Mouse (Mus musculus): ENCODE measurements around the gene Adam25. TPM values are rescaled to one million over a fixed set of nuclear protein-coding genes. Genes with fewer than 3 reads are reported as not detected.
"Not testable (repeated sequence)": the region's sequence is repeated elsewhere in the genome, so short reads cannot be mapped to it uniquely, and the experiment has no call there.

The Adam25 gene
- polyA plus RNA-seq (2016; fragmentation: Nextera tagmentation; extraction: Ambion mirVana): not detected in 2 replicates

DNA sequence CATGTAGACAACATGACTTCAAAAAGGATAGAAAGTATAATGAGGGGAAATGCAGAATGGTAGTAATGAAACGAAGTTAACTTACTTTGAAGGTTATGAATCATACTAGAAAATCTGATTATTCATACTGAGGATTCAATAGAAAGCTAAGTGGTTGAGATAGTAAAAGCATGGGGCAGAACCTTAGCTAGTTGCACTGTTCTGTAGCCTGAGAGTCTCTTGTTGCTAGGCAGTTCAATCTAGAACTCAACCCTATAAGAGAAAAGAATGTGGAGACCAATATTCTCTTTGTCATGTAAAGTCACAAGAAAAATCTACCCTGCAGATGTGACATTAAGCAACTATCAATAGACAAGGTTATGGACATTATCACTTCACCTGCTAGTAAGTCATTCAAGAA, at the start of gene Adam25:
Adam25 (plus strand) TSS at position 301 of the 400 bp plus-strand sequence.
- 55% methylated on average over 1 of the region's 1 CpGs for WGBS
- not testable (repeated sequence) for DNase-seq (ENCODE audit: low spot score); H3K4me3 ChIP-seq; H3K27me3 ChIP-seq (ENCODE audit: low read depth, poor library complexity, severe bottlenecking); H3K9me3 ChIP-seq (replicated peaks); H3K4me1 ChIP-seq; H3K36me3 ChIP-seq; H3K27ac ChIP-seq

- not testable (repeated sequence) for H3K27me3 ChIP-seq (ENCODE audit: low read depth, poor library complexity, severe bottlenecking); H3K9me3 ChIP-seq (replicated peaks); H3K27ac ChIP-seq; H3K36me3 ChIP-seq; H3K4me1 ChIP-seq; H3K4me3 ChIP-seq; DNase-seq (ENCODE audit: low spot score)
- 89% methylated on average over 4 of the region's 4 CpGs for WGBS
Measured at GRCm38 (mm10) chr8:40715406-40715805, 36.6 kb upstream of the Adam25 start.

DNA sequence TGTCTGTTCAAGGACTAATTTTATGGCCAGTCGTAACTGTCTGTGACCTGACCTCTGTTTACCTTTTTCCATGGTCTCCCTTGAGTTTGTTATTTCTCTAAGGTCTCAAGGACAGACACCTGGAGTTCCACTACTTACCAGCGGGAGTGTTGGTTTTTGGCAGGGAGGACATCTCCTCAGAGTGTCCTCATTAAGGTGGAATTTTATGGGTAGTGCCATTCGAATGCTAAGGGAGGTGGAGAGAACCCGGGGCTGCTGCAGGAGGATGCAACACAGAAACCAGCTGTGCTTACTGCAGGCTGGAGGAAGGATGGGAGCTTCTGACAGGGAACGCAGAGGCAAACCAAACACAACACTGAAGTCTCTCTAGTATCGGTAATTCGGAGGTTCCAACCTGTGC, 36.0 kb upstream of the Adam25 start:
- WGBS: 89% methylated on average over 7 of the region's 7 CpGs

GRCm38 (mm10) chr8:40783320-40783719, 31.3 kb downstream of the Adam25 start:
- Histone ChIP-seq H3K36me3 (no peaks in the 10 kb centered on the region), H3K27me3 (ENCODE audit: low read depth, poor library complexity, severe bottlenecking) (no peaks in the 10 kb centered on the region), H3K4me1 (peaks cover 15% of the 10 kb centered on the region), H3K4me3 (no peak overlapping the region), H3K9me3 (replicated peaks) (no peaks in the 10 kb centered on the region), H3K27ac (no peak overlapping the region)
- DNase-seq (ENCODE audit: low spot score): no peak

More for the DNA sequence above, 36.0 kb upstream of the Adam25 start:
- Histone ChIP-seq H3K9me3 (replicated peaks) (0 out of 2 replicates have a peak, but pooled peaks cover 3% of the 10 kb centered on the region), H3K27ac (no peak overlapping the region), H3K4me3 (no peak overlapping the region), H3K36me3 (no peaks in the 10 kb centered on the region), H3K4me1 (no peaks in the 10 kb centered on the region), H3K27me3 (ENCODE audit: low read depth, poor library complexity, severe bottlenecking) (no peaks in the 10 kb centered on the region)
- DNase-seq (ENCODE audit: low spot score): no peak

DNA sequence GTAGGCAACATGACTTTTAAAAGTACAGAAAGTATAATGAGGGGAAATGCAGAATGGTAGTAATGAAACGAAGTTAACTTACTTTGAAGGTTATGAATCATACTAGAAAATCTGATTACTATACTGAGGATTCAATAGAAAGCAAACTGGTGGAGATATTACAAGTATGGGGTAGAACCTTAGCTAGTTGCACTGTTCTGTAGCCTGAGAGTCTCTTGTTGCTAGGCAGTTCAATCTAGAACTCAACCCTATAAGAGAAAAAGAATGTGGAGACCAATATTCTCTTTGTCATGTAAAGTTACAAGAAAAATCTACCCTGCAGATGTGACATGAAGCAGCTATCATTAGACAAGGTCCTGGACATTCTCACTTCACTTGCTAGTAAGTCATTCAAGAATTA, 41.0 kb downstream of the Adam25 start, which contains the start of gene Adam20:
Adam20 (plus strand) TSS at position 301 of the 400 bp plus-strand sequence.
- WGBS: 74% methylated on average over 1 of the region's 1 CpGs
- not testable (repeated sequence) for H3K27ac ChIP-seq

DNA sequence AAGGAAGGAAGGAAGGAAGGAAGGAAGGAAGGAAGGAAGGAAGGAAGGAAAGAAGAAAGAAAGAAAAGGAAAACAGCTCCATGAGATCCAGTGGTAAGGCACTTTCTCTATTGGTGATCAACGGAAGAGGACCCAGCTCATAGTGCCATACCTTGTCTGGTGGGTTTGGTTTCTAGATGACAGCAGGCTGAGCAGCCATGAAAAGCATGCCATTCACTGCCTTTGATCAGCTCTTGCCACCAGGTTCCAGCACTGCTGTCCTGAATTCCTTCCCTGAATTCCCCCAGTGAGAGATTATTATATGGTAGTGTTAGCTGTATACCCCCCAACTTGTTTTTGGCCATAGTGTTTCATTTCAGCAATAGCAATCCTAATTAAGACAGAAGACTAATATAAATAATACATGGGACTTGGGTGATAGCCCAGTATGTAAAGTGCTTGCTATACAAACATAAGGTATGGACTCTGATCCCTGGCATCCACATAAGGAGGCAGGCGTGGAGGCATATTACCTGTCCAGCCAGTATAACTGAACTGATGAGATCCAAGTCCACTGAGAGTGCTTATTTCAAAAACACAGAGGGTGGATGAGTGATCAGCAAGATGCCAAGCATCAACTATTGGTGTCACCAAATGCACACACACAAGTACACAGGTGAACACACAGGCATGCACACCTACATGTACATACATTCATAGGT, 51.5 kb downstream of the Adam25 start:
- WGBS: 90% methylated on average over 2 of the region's 2 CpGs
- Histone ChIP-seq H3K36me3 (no peaks in the 10 kb centered on the region), H3K27me3 (ENCODE audit: low read depth, poor library complexity, severe bottlenecking) (no peaks in the 10 kb centered on the region), H3K4me3 (no peak overlapping the region), H3K9me3 (replicated peaks) (no peaks in the 10 kb centered on the region), H3K27ac (no peak overlapping the region), H3K4me1 (no peaks in the 10 kb centered on the region)
- no peak for DNase-seq (ENCODE audit: low spot score)

More for the DNA sequence above, 41.0 kb downstream of the Adam25 start, which contains the start of gene Adam20:
- not testable (repeated sequence) for H3K36me3 ChIP-seq; H3K4me3 ChIP-seq; H3K9me3 ChIP-seq (replicated peaks); H3K4me1 ChIP-seq; H3K27me3 ChIP-seq (ENCODE audit: low read depth, poor library complexity, severe bottlenecking); DNase-seq (ENCODE audit: low spot score)

Other genes with a start within 250 kb of the Adam25 start
- gene Adam24, start 77.1 kb upstream of the Adam25 start, polyA plus RNA-seq (2016; fragmentation: Nextera tagmentation; extraction: Ambion mirVana): not detected in 2 replicates
- gene Adam20, start 41.1 kb downstream of the Adam25 start, polyA plus RNA-seq (2016; fragmentation: Nextera tagmentation; extraction: Ambion mirVana): not detected in 2 replicates
- not detected in 2 replicates for gene Adam39, start 70.8 kb downstream of the Adam25 start, polyA plus RNA-seq (2016; fragmentation: Nextera tagmentation; extraction: Ambion mirVana)